Mouse (Mus musculus): ENCODE data around the gene Chchd5. TPM values are rescaled to one million over a fixed set of nuclear protein-coding genes. Genes with fewer than 3 reads are reported as not detected.
A peak's percentile ranks its signal among the peaks of the same experiment; 100 is the strongest.

Gene Chchd5
- polyA plus RNA-seq, 1 experiment from 2014 or later, result 20.5 TPM

- CTCF ChIA-PET, result interaction anchor here (1.0 kb wide), 1 partner anchor 18 kb away, joined by 3 read pairs; no protein-coding TSS in a partner anchor
- POLR2A ChIA-PET, result no interaction called here
- H3K27me3 ChIP-seq, result peaks cover 3% of the 10 kb centered on the region
- no peak for ATAC-seq
- no peak for DNase-seq (ENCODE audit: low read depth, low spot score)
- in situ Hi-C loops (cut with MboI; ENCODE audit: low pct_unique_long_range_greater_than_20kb), result no loop called here
- TF ChIP-seq CTCF (IDR thresholded peaks at IDR 0.05), result no peak
Measured at GRCm38 (mm10) chr2:129150386-129150785, 20.9 kb downstream of the Chchd5 start.

GRCm38 (mm10) chr2:129151111-129151510 lies 21.6 kb downstream of the Chchd5 start:
- POLR2A ChIA-PET, result no interaction called here
- in situ Hi-C loops (cut with MboI; ENCODE audit: low pct_unique_long_range_greater_than_20kb), result no loop called here
- DNase-seq (ENCODE audit: low read depth, low spot score) (no peak), ATAC-seq (no peak)
- CTCF ChIA-PET, result interaction anchor here (0.7 to 1.0 kb wide), 2 partner anchors 12 to 92 kb away, joined by 3 to 7 read pairs; no protein-coding TSS in a partner anchor
- no peak for TF ChIP-seq CTCF (IDR thresholded peaks at IDR 0.05)
- peaks cover 3% of the 10 kb centered on the region for H3K27me3 ChIP-seq

GRCm38 (mm10) chr2:129152751-129153150 lies 23.3 kb downstream of the Chchd5 start:
- ATAC-seq, result no peak
- ChIA-PET POLR2A (interaction anchor here (0.8 kb wide), 1 partner anchor 23 kb away, joined by 3 read pairs; no protein-coding TSS in a partner anchor), CTCF (no interaction called here)
- in situ Hi-C loops (cut with MboI; ENCODE audit: low pct_unique_long_range_greater_than_20kb), result no loop called here
- DNase-seq (ENCODE audit: low read depth, low spot score), result no peak
- peaks cover 3% of the 10 kb centered on the region for H3K27me3 ChIP-seq
- no peak for TF ChIP-seq CTCF (IDR thresholded peaks at IDR 0.05)

- POLR2A ChIA-PET, result no interaction called here
- no peak for ATAC-seq
- CTCF ChIA-PET, result interaction anchor here (0.8 to 1.1 kb wide), 2 partner anchors 13 to 93 kb away, joined by 3 read pairs; no protein-coding TSS in a partner anchor
Measured at GRCm38 (mm10) chr2:129164815-129165214, 35.3 kb downstream of the Chchd5 start.

GRCm38 (mm10) chr2:129166466-129167463 lies 37.3 kb downstream of the Chchd5 start:
- no peaks in the 10 kb centered on the region for H3K27me3 ChIP-seq
- in situ Hi-C loops (cut with MboI; ENCODE audit: low pct_unique_long_range_greater_than_20kb), result no loop called here
- no peak for TF ChIP-seq CTCF (IDR thresholded peaks at IDR 0.05)
- peak; percentile 17 for ATAC-seq
- DNase-seq (ENCODE audit: low read depth, low spot score), result no peak
- CTCF ChIA-PET, result interaction anchor here (1.4 kb wide), 1 partner anchor 9 kb away, joined by 3 read pairs; no protein-coding TSS in a partner anchor
- POLR2A ChIA-PET, result no interaction called here

More at GRCm38 (mm10) chr2:129164815-129165214, 35.3 kb downstream of the Chchd5 start:
- H3K27me3 ChIP-seq, result no peaks in the 10 kb centered on the region
- TF ChIP-seq CTCF (IDR thresholded peaks at IDR 0.05), result no peak
- DNase-seq (ENCODE audit: low read depth, low spot score), result no peak
- in situ Hi-C loops (cut with MboI; ENCODE audit: low pct_unique_long_range_greater_than_20kb), result no loop called here

- no peak for DNase-seq (ENCODE audit: low read depth, low spot score)
- no peak for ATAC-seq
- TF ChIP-seq CTCF (IDR thresholded peaks at IDR 0.05), result no peak
- in situ Hi-C loops (cut with MboI; ENCODE audit: low pct_unique_long_range_greater_than_20kb), result no loop called here
- ChIA-PET CTCF (interaction anchor here (2.0 kb wide), 1 partner anchor 85 kb away, joined by 6 read pairs; no protein-coding TSS in a partner anchor), POLR2A (interaction anchor here (0.7 kb wide), 1 partner anchor 84 kb away, joined by 3 read pairs; no protein-coding TSS in a partner anchor)
- H3K27me3 ChIP-seq, result no peaks in the 10 kb centered on the region
Measured at GRCm38 (mm10) chr2:129173386-129173785, 43.9 kb downstream of the Chchd5 start.

- DNase-seq (ENCODE audit: low read depth, low spot score) (no peak), ATAC-seq (no peak)
- in situ Hi-C loops (cut with MboI; ENCODE audit: low pct_unique_long_range_greater_than_20kb), result no loop called here
- no peaks in the 10 kb centered on the region for H3K27me3 ChIP-seq
- ChIA-PET POLR2A (interaction anchor here (0.6 to 2.1 kb wide), 2 partner anchors 25 to 54 kb away, joined by 3 to 9 read pairs; partner anchors contain the start of gene Slc20a1), CTCF (interaction anchor here (0.7 to 3.2 kb wide), 11 partner anchors 10 to 260 kb away, joined by 3 to 35 read pairs (median 3); partner anchors contain the start of gene Slc20a1)
- TF ChIP-seq CTCF (IDR thresholded peaks at IDR 0.05), result peak; percentile 84
Measured at GRCm38 (mm10) chr2:129174474-129174873, 45.0 kb downstream of the Chchd5 start.

- CTCF ChIA-PET, result interaction anchor here (1.1 to 3.2 kb wide), 7 partner anchors 9 to 259 kb away, joined by 3 to 35 read pairs (median 3); no protein-coding TSS in a partner anchor
Measured at GRCm38 (mm10) chr2:129175636-129176035, 46.1 kb downstream of the Chchd5 start.

GRCm38 (mm10) chr2:129176676-129177420 lies 47.3 kb downstream of the Chchd5 start:
- no peak for DNase-seq (ENCODE audit: low read depth, low spot score)
- ChIA-PET CTCF (interaction anchor here (0.9 to 3.2 kb wide), 6 partner anchors 10 to 147 kb away, joined by 3 to 35 read pairs (median 4); no protein-coding TSS in a partner anchor), POLR2A (interaction anchor here (0.9 to 1.6 kb wide), 2 partner anchors 9 to 14 kb away, joined by 3 to 4 read pairs; no protein-coding TSS in a partner anchor)
- no peaks in the 10 kb centered on the region for H3K27me3 ChIP-seq
- in situ Hi-C loops (cut with MboI; ENCODE audit: low pct_unique_long_range_greater_than_20kb), result loop anchor here (5.0 kb wide), 2 partner anchors 80 to 230 kb away; no protein-coding TSS in a partner anchor
- ATAC-seq, result no peak
- no peak for TF ChIP-seq CTCF (IDR thresholded peaks at IDR 0.05)

More at GRCm38 (mm10) chr2:129175636-129176035, 46.1 kb downstream of the Chchd5 start:
- peak; percentile 63 for ATAC-seq
- POLR2A ChIA-PET, result interaction anchor here (0.6 to 2.1 kb wide), 2 partner anchors 24 to 339 kb away, joined by 7 to 9 read pairs; partner anchors contain the start of gene Slc20a1
- in situ Hi-C loops (cut with MboI; ENCODE audit: low pct_unique_long_range_greater_than_20kb), result loop anchor here (5.0 kb wide), 2 partner anchors 82 to 232 kb away; no protein-coding TSS in a partner anchor
- no peaks in the 10 kb centered on the region for H3K27me3 ChIP-seq
- no peak for DNase-seq (ENCODE audit: low read depth, low spot score)
- TF ChIP-seq CTCF (IDR thresholded peaks at IDR 0.05), result no peak

Measured in Patski (cell line).